Mouse (Mus musculus) G1E (cell line): ENCODE measurements at regions not wholly inside any gene's neighbourhood (a gene's known extent, or its start where the extent isn't known, plus 50 kb on each side); places are given as distances from the start of the nearest gene placed in this dataset.

ENCODE experiments used
- ATAC-seq: 2 replicates; pipeline ENCODE4 v1.8.0; 2016; ENCODE audit warnings: mild to moderate bottlenecking; ENCODE audit not compliant: insufficient number of reproducible peaks, poor library complexity, low FRiP score, severe bottlenecking; ENCODE audit errors: extremely low read depth
- DNase-seq: peaks from one replicate; pipeline ENCODE4 v3.0.0; 2012; ENCODE audit warnings: low spot score
- H3K27me3 ChIP-seq: 2 replicates; pipeline ENCODE4 v1.6.1; 2012; ENCODE audit warnings: mild to moderate bottlenecking, low read length, inconsistent platforms; ENCODE audit not compliant: insufficient read depth
- H3K36me3 ChIP-seq: replicated peaks from 2 replicates; pipeline ENCODE3; 2012; ENCODE audit warnings: mild to moderate bottlenecking, inconsistent platforms
- H3K4me1 ChIP-seq: 2 replicates; pipeline ENCODE4 v1.6.1; 2012; ENCODE audit warnings: low read depth, low read length, inconsistent platforms, mixed read lengths; ENCODE audit not compliant: insufficient read depth
- H3K4me3 ChIP-seq: 2 replicates; pipeline ENCODE4 v1.5.1; 2012; ENCODE audit warnings: low read depth, mild to moderate bottlenecking, inconsistent platforms, low read length, moderate library complexity, mixed read lengths
- H3K9me3 ChIP-seq: replicated peaks from 2 replicates; pipeline ENCODE4 v1.6.1; 2012; ENCODE audit warnings: inconsistent platforms
- CTCF ChIP-seq: IDR thresholded peaks from 2 replicates; pipeline ENCODE4 v1.5.1; 2012; ENCODE audit warnings: low read depth, low read length, inconsistent platforms, mixed read lengths
- GATA1 ChIP-seq: IDR thresholded peaks from 2 replicates; pipeline ENCODE4 v1.6.1; 2012; ENCODE audit warnings: borderline replicate concordance, low read length, inconsistent platforms, mixed read lengths
- GATA2 ChIP-seq: IDR thresholded peaks from 2 replicates; pipeline ENCODE4 v1.6.1; 2012; ENCODE audit warnings: low read depth, low read length, inconsistent platforms, borderline replicate concordance
- POLR2AphosphoS5 ChIP-seq: IDR thresholded peaks from 2 replicates; pipeline ENCODE4 v1.6.1; 2012; ENCODE audit warnings: low read depth, low read length, inconsistent platforms; ENCODE audit not compliant: insufficient replicate concordance
- TAL1 ChIP-seq: conservative IDR thresholded peaks from 2 replicates; pipeline ENCODE4 v1.6.1; 2012; ENCODE audit warnings: low read depth, low read length, inconsistent platforms, mixed read lengths

- Histone ChIP-seq H3K36me3 (no peaks in the 10 kb centered on the region), H3K9me3 (no peaks in the 10 kb centered on the region; the same call in 1 of the 2 replicates), H3K27me3 (no peaks in the 10 kb centered on the region), H3K4me1 (peaks cover 65% of the 10 kb centered on the region), H3K4me3 (peak overlapping the region; percentile 66; the same call in 1 of the 2 replicates)
- ATAC-seq (no peak), DNase-seq (no peak)
- TF ChIP-seq POLR2AphosphoS5 (no peak), TAL1 (no peak), GATA2 (no peak), GATA1 (no peak), CTCF (no peak)
Observed at GRCm38 (mm10) chr7:73594492-73595139, 53.0 kb upstream of the Chd2 start.

- no peaks in the 10 kb centered on the region for H3K36me3 ChIP-seq
- H3K9me3 ChIP-seq = no peaks in the 10 kb centered on the region; the same call in 1 of the 2 replicates
- peak overlapping the region; percentile 13; the same call in 1 of the 2 replicates for H3K4me3 ChIP-seq
- DNase-seq (no peak), ATAC-seq (no peak)
- H3K4me1 ChIP-seq = peaks cover 65% of the 10 kb centered on the region
- no peaks in the 10 kb centered on the region for H3K27me3 ChIP-seq
- TF ChIP-seq GATA1 (no peak), CTCF (no peak), GATA2 (no peak), POLR2AphosphoS5 (no peak), TAL1 (no peak)
Observed at GRCm38 (mm10) chr7:73593645-73594385, 52.2 kb upstream of the Chd2 start.

GRCm38 (mm10) chr7:73592857-73593256 is 51.2 kb upstream of the Chd2 start:
- Histone ChIP-seq H3K4me1 (peaks cover 65% of the 10 kb centered on the region), H3K9me3 (no peaks in the 10 kb centered on the region; the same call in 1 of the 2 replicates), H3K27me3 (no peaks in the 10 kb centered on the region), H3K4me3 (no peak overlapping the region), H3K36me3 (no peaks in the 10 kb centered on the region)
- ATAC-seq = no peak
- TF ChIP-seq TAL1 = no peak
- no peak for TF ChIP-seq POLR2AphosphoS5
- TF ChIP-seq GATA2 = no peak
- TF ChIP-seq GATA1 = no peak
- no peak for TF ChIP-seq CTCF
- no peak for DNase-seq
